Mouse (Mus musculus) liver, embryonic 15.5 days (tissue): ENCODE measurements around the gene Igf2. TPM values are rescaled to one million over a fixed set of nuclear protein-coding genes. Genes with fewer than 3 reads are reported as not detected.

ENCODE experiments used
- ATAC-seq: fragments of 200-750 bp; cut with Nextera tagmentation; 2 replicates; pipeline ENCODE4 v1.8.0; 2017; ENCODE audit warnings: moderate number of reproducible peaks, mild to moderate bottlenecking, moderate library complexity; ENCODE audit not compliant: insufficient read depth
- H3K27ac ChIP-seq: fragments of 300-500 bp; sonication (generic); replicated peaks from 2 replicates; pipeline ENCODE4 v1.5.1; 2015; ENCODE audit warnings: mild to moderate bottlenecking, inconsistent platforms
- H3K27me3 ChIP-seq: fragments of 300-500 bp; sonication (generic); 2 replicates; pipeline ENCODE4 v1.6.1; 2015; ENCODE audit warnings: mild to moderate bottlenecking, inconsistent platforms
- H3K36me3 ChIP-seq: fragments of 300-500 bp; sonication (generic); replicated peaks from 2 replicates; pipeline ENCODE4 v1.6.1; 2015; ENCODE audit warnings: moderate library complexity, mild to moderate bottlenecking, inconsistent platforms
- H3K4me1 ChIP-seq: fragments of 300-500 bp; sonication (generic); replicated peaks from 2 replicates; pipeline ENCODE4 v1.6.1; 2015; ENCODE audit warnings: inconsistent platforms
- H3K4me2 ChIP-seq: fragments of 300-500 bp; sonication (generic); 2 replicates; pipeline ENCODE4 v1.6.1; 2015; ENCODE audit warnings: moderate library complexity, mild to moderate bottlenecking, inconsistent platforms
- H3K4me3 ChIP-seq: fragments of 300-500 bp; sonication (generic); replicated peaks from 2 replicates; pipeline ENCODE4 v1.5.1; 2015; ENCODE audit warnings: mild to moderate bottlenecking, inconsistent platforms
- H3K9ac ChIP-seq: fragments of 300-500 bp; sonication (generic); 2 replicates; pipeline ENCODE4 v1.6.1; 2015; ENCODE audit warnings: moderate library complexity, mild to moderate bottlenecking, inconsistent platforms
- H3K9me3 ChIP-seq: fragments of 300-500 bp; sonication (generic); replicated peaks from 2 replicates; pipeline ENCODE4 v1.6.1; 2016; ENCODE audit warnings: inconsistent platforms
- WGBS: fragments of 180-500 bp; shearing (Covaris S2); methylation state at CpG from one replicate; pipeline ENCODE4 v1.1.7; 2015; ENCODE audit warnings: mixed read lengths; ENCODE audit not compliant: insufficient replicate concordance; 5-methylcytosine and 5-hydroxymethylcytosine counted together
- polyA plus RNA-seq: library from polyadenylated mRNA; unstranded; fragments of >200 nt; fragmentation: Nextera tagmentation; extraction: Ambion mirVana; gene quantifications from 2 replicates; pipeline ENCODE4 v1.2.1, GENCODE M21; 2015

The Igf2 gene
- polyA plus RNA-seq, 1 experiment from 2014 or later: 619 TPM

- H3K9ac ChIP-seq: no peak overlapping the region
- no peak overlapping the region for H3K27ac ChIP-seq
- H3K4me3 ChIP-seq: no peak overlapping the region
- peaks cover 47% of the 10 kb centered on the region for H3K27me3 ChIP-seq
- ATAC-seq: no peak
- H3K9me3 ChIP-seq: peaks cover 11% of the 10 kb centered on the region
- H3K4me2 ChIP-seq: no peak overlapping the region
- H3K36me3 ChIP-seq: no peaks in the 10 kb centered on the region
- peaks cover 5% of the 10 kb centered on the region; the same call in 1 of the 2 replicates for H3K4me1 ChIP-seq
- WGBS: 79% methylated on average over 18 of the region's 18 CpGs
Observed at GRCm38 (mm10) chr7:142667521-142667920, 905 bp upstream of the Igf2 start.

- Histone ChIP-seq H3K4me2 (no peak overlapping the region), H3K36me3 (no peaks in the 10 kb centered on the region), H3K4me3 (no peak overlapping the region), H3K9me3 (peaks cover 9% of the 10 kb centered on the region), H3K27ac (no peak overlapping the region), H3K4me1 (peaks cover 5% of the 10 kb centered on the region; the same call in 1 of the 2 replicates), H3K27me3 (peaks cover 61% of the 10 kb centered on the region), H3K9ac (no peak overlapping the region)
- no peak for ATAC-seq
- 56% methylated on average over 4 of the region's 4 CpGs for WGBS
Observed at GRCm38 (mm10) chr7:142666109-142666508, 507 bp downstream of the Igf2 start.

GRCm38 (mm10) chr7:142665364-142665763 lies 1.3 kb downstream of the Igf2 start:
- Histone ChIP-seq H3K9ac (no peak overlapping the region), H3K9me3 (peaks cover 6% of the 10 kb centered on the region), H3K36me3 (no peaks in the 10 kb centered on the region), H3K4me2 (no peak overlapping the region), H3K4me3 (no peak overlapping the region), H3K27ac (no peak overlapping the region), H3K4me1 (peaks cover 9% of the 10 kb centered on the region; the same call in 1 of the 2 replicates), H3K27me3 (peaks cover 68% of the 10 kb centered on the region)
- no peak for ATAC-seq
- 33% methylated on average over 5 of the region's 5 CpGs for WGBS

GRCm38 (mm10) chr7:142664465-142665029 lies 2.1 kb downstream of the Igf2 start:
- H3K27ac ChIP-seq: peak overlapping the region; percentile 57
- peaks cover 76% of the 10 kb centered on the region for H3K27me3 ChIP-seq
- no peaks in the 10 kb centered on the region for H3K9me3 ChIP-seq
- H3K4me3 ChIP-seq: peak overlapping the region; percentile 25; the same call in 1 of the 2 replicates
- H3K4me2 ChIP-seq: peak overlapping the region; percentile 40
- peaks cover 9% of the 10 kb centered on the region; the same call in 1 of the 2 replicates for H3K4me1 ChIP-seq
- H3K36me3 ChIP-seq: no peaks in the 10 kb centered on the region
- ATAC-seq: peak; percentile 64
- WGBS: 4% methylated on average over 9 of the region's 9 CpGs
- H3K9ac ChIP-seq: no peak overlapping the region

GRCm38 (mm10) chr7:142663931-142664421 lies 2.6 kb downstream of the Igf2 start:
- Histone ChIP-seq H3K9ac (no peak overlapping the region), H3K4me1 (peaks cover 9% of the 10 kb centered on the region; the same call in 1 of the 2 replicates), H3K36me3 (no peaks in the 10 kb centered on the region), H3K9me3 (no peaks in the 10 kb centered on the region), H3K27me3 (peaks cover 82% of the 10 kb centered on the region), H3K4me3 (peak overlapping the region; percentile 25), H3K4me2 (peak overlapping the region; percentile 40), H3K27ac (peak overlapping the region; percentile 57)
- WGBS: 1% methylated on average over 53 of the region's 53 CpGs
- ATAC-seq: peak; percentile 20; the same call in 1 of the 2 replicates

GRCm38 (mm10) chr7:142663151-142663550 lies 3.5 kb downstream of the Igf2 start:
- Histone ChIP-seq H3K4me3 (no peak overlapping the region), H3K9me3 (no peaks in the 10 kb centered on the region), H3K27me3 (peaks cover 90% of the 10 kb centered on the region), H3K27ac (no peak overlapping the region; the same call in 1 of the 2 replicates), H3K4me1 (peaks cover 9% of the 10 kb centered on the region; the same call in 1 of the 2 replicates), H3K9ac (no peak overlapping the region), H3K4me2 (0 out of 2 replicates have a peak overlapping the region, but pooled peaks have one; percentile 5), H3K36me3 (no peaks in the 10 kb centered on the region)
- no peak for ATAC-seq
- WGBS: 9% methylated on average over 5 of the region's 5 CpGs

GRCm38 (mm10) chr7:142661811-142662210 lies 4.8 kb downstream of the Igf2 start:
- no peak for ATAC-seq
- H3K27me3 ChIP-seq: peaks cover 100% of the 10 kb centered on the region
- no peak overlapping the region for H3K9ac ChIP-seq

GRCm38 (mm10) chr7:142661046-142661445 lies 5.6 kb downstream of the Igf2 start:
- H3K27ac ChIP-seq: peak overlapping the region; percentile 74
- H3K9me3 ChIP-seq: no peaks in the 10 kb centered on the region
- H3K4me1 ChIP-seq: peaks cover 9% of the 10 kb centered on the region; the same call in 1 of the 2 replicates
- H3K4me3 ChIP-seq: peak overlapping the region; percentile 48
- peak overlapping the region; percentile 46 for H3K4me2 ChIP-seq
- ATAC-seq: no peak
- H3K9ac ChIP-seq: no peak overlapping the region
- 2% methylated on average over 25 of the region's 25 CpGs for WGBS
- peaks cover 100% of the 10 kb centered on the region for H3K27me3 ChIP-seq
- H3K36me3 ChIP-seq: no peaks in the 10 kb centered on the region

More at GRCm38 (mm10) chr7:142661811-142662210, 4.8 kb downstream of the Igf2 start:
- peak overlapping the region; percentile 48; the same call in 1 of the 2 replicates for H3K4me3 ChIP-seq
- H3K27ac ChIP-seq: 0 out of 2 replicates have a peak overlapping the region, but pooled peaks have one; percentile 74
- peaks cover 9% of the 10 kb centered on the region; the same call in 1 of the 2 replicates for H3K4me1 ChIP-seq
- H3K4me2 ChIP-seq: no peak overlapping the region; the same call in 1 of the 2 replicates
- H3K9me3 ChIP-seq: no peaks in the 10 kb centered on the region
- H3K36me3 ChIP-seq: no peaks in the 10 kb centered on the region

- H3K4me3 ChIP-seq: peak overlapping the region; percentile 48
- peak overlapping the region; percentile 74 for H3K27ac ChIP-seq
- under 1% methylated on average over 29 of the region's 29 CpGs for WGBS
- H3K36me3 ChIP-seq: no peaks in the 10 kb centered on the region
- ATAC-seq: no peak
- H3K9me3 ChIP-seq: no peaks in the 10 kb centered on the region
- H3K4me2 ChIP-seq: peak overlapping the region; percentile 46
- peak overlapping the region; percentile 27; the same call in 1 of the 2 replicates for H3K9ac ChIP-seq
- H3K4me1 ChIP-seq: peaks cover 9% of the 10 kb centered on the region; the same call in 1 of the 2 replicates
- peaks cover 100% of the 10 kb centered on the region for H3K27me3 ChIP-seq
Observed at GRCm38 (mm10) chr7:142660651-142660945, 6.0 kb downstream of the Igf2 start.

- Histone ChIP-seq H3K4me2 (peak overlapping the region; percentile 46), H3K9ac (peak overlapping the region; percentile 27; the same call in 1 of the 2 replicates), H3K27ac (peak overlapping the region; percentile 74), H3K4me3 (peak overlapping the region; percentile 48), H3K9me3 (no peaks in the 10 kb centered on the region), H3K36me3 (no peaks in the 10 kb centered on the region), H3K27me3 (peaks cover 100% of the 10 kb centered on the region), H3K4me1 (peaks cover 9% of the 10 kb centered on the region; the same call in 1 of the 2 replicates)
- ATAC-seq: no peak
- under 1% methylated on average over 41 of the region's 43 CpGs for WGBS
Observed at GRCm38 (mm10) chr7:142659767-142660650, 6.6 kb downstream of the Igf2 start.
